Mouse (Mus musculus) midbrain, postnatal 0 days (tissue): ENCODE data around the gene Ripk3. TPM values are rescaled to one million over a fixed set of nuclear protein-coding genes. Genes with fewer than 3 reads are reported as not detected.

Experiments used
- ATAC-seq: fragments of 200-750 bp; cut with Nextera tagmentation; 2 replicates; pipeline ENCODE4 v1.8.0; 2017; ENCODE audit warnings: moderate number of reproducible peaks, mild to moderate bottlenecking, moderate TSS enrichment, moderate library complexity; ENCODE audit not compliant: low FRiP score
- DNase-seq: peaks from one replicate; pipeline ENCODE4 v3.0.0-alpha.2; 2015; ENCODE audit warnings: low spot score
- H3K27ac ChIP-seq: fragments of 300-500 bp; sonication (generic); 2 replicates; pipeline ENCODE4 v1.5.1; 2014; ENCODE audit warnings: low read depth, mild to moderate bottlenecking, low read length, mixed read lengths
- H3K27me3 ChIP-seq: fragments of 300-500 bp; sonication (generic); 2 replicates; pipeline ENCODE4 v1.6.1; 2014; ENCODE audit warnings: low read length, control low read depth, mixed read lengths; ENCODE audit not compliant: insufficient read depth
- H3K36me3 ChIP-seq: fragments of 300-500 bp; sonication (generic); 2 replicates; pipeline ENCODE4 v1.6.1; 2014; ENCODE audit warnings: low read length, control low read depth, mixed read lengths; ENCODE audit not compliant: insufficient read depth
- H3K4me1 ChIP-seq: fragments of 300-500 bp; sonication (generic); 2 replicates; pipeline ENCODE4 v1.6.1; 2014; ENCODE audit warnings: mild to moderate bottlenecking, control low read depth, antibody characterized with exemption, low read length, mixed read lengths; ENCODE audit not compliant: insufficient read depth
- H3K4me2 ChIP-seq: fragments of 300-500 bp; sonication (generic); 2 replicates; pipeline ENCODE4 v1.6.1; 2014; ENCODE audit warnings: low read depth, mild to moderate bottlenecking, low read length, mixed read lengths; ENCODE audit not compliant: poor library complexity, severe bottlenecking
- H3K4me3 ChIP-seq: fragments of 300-500 bp; sonication (generic); 2 replicates; pipeline ENCODE4 v1.5.1; 2014; ENCODE audit warnings: low read depth, mild to moderate bottlenecking, low read length, moderate library complexity
- H3K9ac ChIP-seq: fragments of 300-500 bp; sonication (generic); replicated peaks from 2 replicates; pipeline ENCODE4 v1.6.1; 2014; ENCODE audit warnings: mild to moderate bottlenecking, low read length, moderate library complexity, mixed read lengths; ENCODE audit not compliant: poor library complexity, severe bottlenecking
- H3K9me3 ChIP-seq: fragments of 300-500 bp; sonication (generic); 2 replicates; pipeline ENCODE4 v1.6.1; 2016; ENCODE audit warnings: low read length, control low read depth
- CTCF ChIP-seq: IDR thresholded peaks from 2 replicates; pipeline ENCODE4 v1.5.1; 2016; ENCODE audit warnings: antibody characterized with exemption, mild to moderate bottlenecking
- WGBS: fragments of 180-500 bp; shearing (Covaris S2); extraction: QIAGEN DNeasy Blood & Tissue Kit; methylation state at CpG from one replicate; pipeline ENCODE4 v1.1.7; 2014; 5-methylcytosine and 5-hydroxymethylcytosine counted together
- polyA plus RNA-seq: library from polyadenylated mRNA; unstranded; fragments of >200 nt; fragmentation: Nextera tagmentation; extraction: Ambion mirVana; gene quantifications from 2 replicates; pipeline ENCODE4 v1.2.1, GENCODE M21; 2015
- total RNA-seq: library from RNA; depleted of rRNA; stranded (reverse); fragments of >200 nt; gene quantifications from 2 replicates; pipeline ENCODE4 v1.2.3, GENCODE M21; 2014; rRNA removed

Ripk3 gene
- total RNA-seq (0.27 TPM in 1 of 2 replicates, not detected in the other), polyA plus RNA-seq (1.3 and 3.0 TPM in 2 replicates)

- no peak within 1 kb of the TSS for H3K9ac ChIP-seq
- DNase-seq (no peak), ATAC-seq (no peak)
- peak within 1 kb of the TSS; percentile 33 for H3K4me2 ChIP-seq
- 6% methylated on average over 40 of the region's 40 CpGs for WGBS
- no peaks in the 10 kb centered on the region for H3K9me3 ChIP-seq
- H3K4me1 ChIP-seq: 0 out of 2 replicates have a peak, but pooled peaks cover 2% of the 10 kb centered on the region
- H3K27me3 ChIP-seq: peaks cover 56% of the 10 kb centered on the region
- H3K36me3 ChIP-seq: no peaks in the 10 kb centered on the region
- no peak for TF ChIP-seq CTCF
- no peak within 1 kb of the TSS for H3K27ac ChIP-seq
- peak within 1 kb of the TSS; percentile 23; the same call in 1 of the 2 replicates for H3K4me3 ChIP-seq
Observed at GRCm38 (mm10) chr14:55788256-55789050, at the start of gene Ripk3. Ripk3 (minus strand) TSS chr14:55788865.

- Histone ChIP-seq H3K9ac (no peak overlapping the region), H3K27ac (no peak overlapping the region), H3K4me2 (no peak overlapping the region), H3K36me3 (no peaks in the 10 kb centered on the region), H3K4me1 (no peaks in the 10 kb centered on the region), H3K27me3 (no peaks in the 10 kb centered on the region), H3K4me3 (no peak overlapping the region), H3K9me3 (no peaks in the 10 kb centered on the region)
- ATAC-seq: no peak
- WGBS: 90% methylated on average over 5 of the region's 5 CpGs
- no peak for DNase-seq
- TF ChIP-seq CTCF: no peak
Observed at GRCm38 (mm10) chr14:55838312-55838711, 49.6 kb upstream of the Ripk3 start.

- Histone ChIP-seq H3K4me3 (no peak overlapping the region), H3K9me3 (no peaks in the 10 kb centered on the region), H3K4me2 (no peak overlapping the region), H3K27ac (no peak overlapping the region), H3K4me1 (no peaks in the 10 kb centered on the region), H3K27me3 (no peaks in the 10 kb centered on the region), H3K36me3 (no peaks in the 10 kb centered on the region), H3K9ac (no peak overlapping the region)
- no peak for ATAC-seq
- no peak for DNase-seq
- 69% methylated on average over 5 of the region's 5 CpGs for WGBS
- no peak for TF ChIP-seq CTCF
Observed at GRCm38 (mm10) chr14:55834808-55835533, 46.3 kb upstream of the Ripk3 start.

- H3K27ac ChIP-seq: no peak overlapping the region
- WGBS: 88% methylated on average over 4 of the region's 4 CpGs
Observed at GRCm38 (mm10) chr14:55833126-55833525, 44.5 kb upstream of the Ripk3 start.

GRCm38 (mm10) chr14:55830331-55830730, 41.7 kb upstream of the Ripk3 start:
- no peak for ATAC-seq
- no peaks in the 10 kb centered on the region for H3K36me3 ChIP-seq
- no peaks in the 10 kb centered on the region for H3K9me3 ChIP-seq
- no peak overlapping the region for H3K4me3 ChIP-seq
- WGBS: 87% methylated on average over 4 of the region's 4 CpGs
- no peak overlapping the region for H3K9ac ChIP-seq
- peaks cover 6% of the 10 kb centered on the region; the same call in 1 of the 2 replicates for H3K27me3 ChIP-seq
- H3K4me1 ChIP-seq: peaks cover 8% of the 10 kb centered on the region; the same call in 1 of the 2 replicates
- H3K4me2 ChIP-seq: no peak overlapping the region
- TF ChIP-seq CTCF: no peak
- DNase-seq: no peak
- H3K27ac ChIP-seq: no peak overlapping the region

More at GRCm38 (mm10) chr14:55833126-55833525, 44.5 kb upstream of the Ripk3 start:
- ATAC-seq: no peak
- H3K9me3 ChIP-seq: no peaks in the 10 kb centered on the region
- no peak overlapping the region for H3K4me3 ChIP-seq
- TF ChIP-seq CTCF: no peak
- DNase-seq: no peak
- no peaks in the 10 kb centered on the region for H3K36me3 ChIP-seq
- H3K4me2 ChIP-seq: no peak overlapping the region
- H3K4me1 ChIP-seq: no peaks in the 10 kb centered on the region
- H3K9ac ChIP-seq: no peak overlapping the region
- no peaks in the 10 kb centered on the region for H3K27me3 ChIP-seq
